Comparison of ENCODE assay signal across 12 mouse cellular contexts in genomic region chr12:85986540-85987443, GRCm38 (mm10).
DNase-seq lines count a peak whose midpoint lies in the region; ATAC-seq and TF ChIP-seq lines count a peak whose summit lies in the region.
"Had no signal": no experiment of that assay in that cellular context is flagged by ENCODE, and none has a peak within 500 bp of the region (broad histone marks: within the 10 kb centered on the region; RNA-seq: fewer than 3 reads in every experiment).

No protein-coding gene starts in this region.

- no peak overlapping the region for H3K9ac ChIP-seq in forebrain, embryonic 13.5 days
- H3K9ac ChIP-seq in forebrain, embryonic 11.5 days (ENCODE audit: low read length): no peak overlapping the region
- no peak overlapping the region for H3K9ac ChIP-seq in limb, embryonic 14.5 days (ENCODE audit: low read depth, low read length, severe bottlenecking)
- H3K9ac ChIP-seq: limb, embryonic 12.5 days had no signal

- DNase-seq in forebrain, embryonic 11.5 days (ENCODE audit: low spot score): no peak
- peak; percentile 26 for DNase-seq in limb, embryonic 14.5 days (ENCODE audit: low spot score)
- no peak for DNase-seq in limb, embryonic 10.5 days (ENCODE audit: low spot score)
- peak; percentile 82 for DNase-seq in brain, embryonic 14.5 days (ENCODE audit: low read depth)
- DNase-seq in kidney, postnatal 14 days: peak; percentile 33
- DNase-seq in urinary bladder, postnatal 10 days (ENCODE audit: low spot score): no peak
- no peak for DNase-seq in natural killer cell, adult 2 months (ENCODE audit: low spot score in 2 of 2)

- WGBS in forebrain, embryonic 13.5 days: 44% methylated on average over 13 of the region's 13 CpGs
- 77% methylated on average over 13 of the region's 13 CpGs for WGBS in forebrain, embryonic 11.5 days
- WGBS in limb, embryonic 14.5 days: 54% methylated on average over 13 of the region's 13 CpGs
- WGBS in limb, embryonic 10.5 days: 63% methylated on average over 13 of the region's 13 CpGs

- peak overlapping the region; percentile 10; the same call in 1 of the 2 replicates for H3K27ac ChIP-seq in forebrain, embryonic 13.5 days
- no peak overlapping the region for H3K27ac ChIP-seq in forebrain, embryonic 11.5 days (ENCODE audit: low read depth, low read length)
- H3K27ac ChIP-seq in limb, embryonic 14.5 days (replicated peaks; ENCODE audit: low read depth, low read length): no peak overlapping the region
- H3K27ac ChIP-seq in limb, embryonic 10.5 days: no peak overlapping the region
- H3K27ac ChIP-seq: limb, embryonic 12.5 days had no signal

- 0 out of 2 replicates have a peak overlapping the region, but pooled peaks have one; percentile 1 for H3K4me2 ChIP-seq in forebrain, embryonic 13.5 days
- H3K4me2 ChIP-seq in forebrain, embryonic 11.5 days (ENCODE audit: low read depth, low read length, severe bottlenecking): no peak overlapping the region
- no peak overlapping the region for H3K4me2 ChIP-seq in limb, embryonic 14.5 days (replicated peaks; ENCODE audit: low read depth, low read length, severe bottlenecking)
- H3K4me2 ChIP-seq: limb, embryonic 12.5 days had no signal

- no peak for ATAC-seq in forebrain, embryonic 13.5 days
- no peak for ATAC-seq in forebrain, embryonic 11.5 days (replicated peaks; ENCODE audit: low FRiP score)
- no peak for ATAC-seq in limb, embryonic 14.5 days (ENCODE audit: low FRiP score, low read depth)
- ATAC-seq: activated CD4-positive, CD25-positive, alpha-beta regulatory T cell, adult 4 months; intestine, postnatal 0 days had no signal

- TF ChIP-seq POLR2A in limb, embryonic 14.5 days (IDR thresholded peaks at IDR 0.05; ENCODE audit: borderline replicate concordance, extremely low read depth, insufficient read depth, insufficient read length): no peak
- no peak for TF ChIP-seq POLR2A in brain, embryonic 14.5 days (IDR thresholded peaks at IDR 0.05; ENCODE audit: borderline replicate concordance, extremely low read depth, insufficient read depth, insufficient read length, poor library complexity, severe bottlenecking)

- H3K27me3 ChIP-seq in forebrain, embryonic 13.5 days: no peaks in the 10 kb centered on the region
- H3K27me3 ChIP-seq in forebrain, embryonic 11.5 days (ENCODE audit: control insufficient read depth, insufficient read depth, low read length): no peaks in the 10 kb centered on the region
- H3K27me3 ChIP-seq in limb, embryonic 14.5 days (ENCODE audit: control insufficient read depth, insufficient read depth, low read length): no peaks in the 10 kb centered on the region
- no peaks in the 10 kb centered on the region for H3K27me3 ChIP-seq in limb, embryonic 10.5 days (ENCODE audit: low read depth, poor library complexity, severe bottlenecking)
- H3K27me3 ChIP-seq: CH12.LX; limb, embryonic 12.5 days had no signal

- peaks cover 26% of the 10 kb centered on the region for H3K4me1 ChIP-seq in forebrain, embryonic 13.5 days
- no peaks in the 10 kb centered on the region for H3K4me1 ChIP-seq in forebrain, embryonic 11.5 days (replicated peaks; ENCODE audit: control insufficient read depth, insufficient read depth, low read length)
- H3K4me1 ChIP-seq in limb, embryonic 14.5 days (ENCODE audit: control insufficient read depth, insufficient read depth, low read length): peaks cover 9% of the 10 kb centered on the region; the same call in 1 of the 2 replicates
- H3K4me1 ChIP-seq in limb, embryonic 10.5 days: peaks cover 26% of the 10 kb centered on the region

- no peak for TF ChIP-seq CTCF in brain, embryonic 14.5 days (IDR thresholded peaks at IDR 0.05; ENCODE audit: borderline replicate concordance, extremely low read depth, insufficient read depth, insufficient read length)

- H3K4me3 ChIP-seq in forebrain, embryonic 13.5 days: no peak overlapping the region
- H3K4me3 ChIP-seq in forebrain, embryonic 11.5 days (ENCODE audit: low read depth, low read length): no peak overlapping the region
- H3K4me3 ChIP-seq in limb, embryonic 14.5 days (replicated peaks; ENCODE audit: low read length): no peak overlapping the region
- no peak overlapping the region for H3K4me3 ChIP-seq in limb, embryonic 10.5 days
- H3K4me3 ChIP-seq: limb, embryonic 12.5 days had no signal

- no peaks in the 10 kb centered on the region for H3K36me3 ChIP-seq in forebrain, embryonic 13.5 days (ENCODE audit: poor library complexity, severe bottlenecking)
- H3K36me3 ChIP-seq in forebrain, embryonic 11.5 days (ENCODE audit: control insufficient read depth, insufficient read depth, low read length): no peaks in the 10 kb centered on the region
- no peaks in the 10 kb centered on the region for H3K36me3 ChIP-seq in limb, embryonic 14.5 days (ENCODE audit: control insufficient read depth, insufficient read depth, low read length)
- no peaks in the 10 kb centered on the region for H3K36me3 ChIP-seq in limb, embryonic 10.5 days

- H3K9me3 ChIP-seq in forebrain, embryonic 13.5 days (replicated peaks): no peaks in the 10 kb centered on the region
- no peaks in the 10 kb centered on the region for H3K9me3 ChIP-seq in forebrain, embryonic 11.5 days (ENCODE audit: control insufficient read depth, low read length)
- H3K9me3 ChIP-seq in limb, embryonic 14.5 days (ENCODE audit: control insufficient read depth, low read length): no peaks in the 10 kb centered on the region
- no peaks in the 10 kb centered on the region for H3K9me3 ChIP-seq in limb, embryonic 10.5 days (replicated peaks)
- H3K9me3 ChIP-seq: limb, embryonic 12.5 days had no signal

Comparison
In these comparisons a context has a peak if more than half of its experiments do, and no peak if none do; other contexts are left out.
1. DNase-seq: peak in limb, embryonic 14.5 days (single experiment), brain, embryonic 14.5 days (single experiment) and kidney, postnatal 14 days (single experiment); none in forebrain, embryonic 11.5 days (single experiment), limb, embryonic 10.5 days (single experiment), urinary bladder, postnatal 10 days (single experiment) and natural killer cell, adult 2 months (0 of 2).